Mouse (Mus musculus) CH12.LX (cell line): ENCODE results near the gene Zdhhc6. TPM values are rescaled to one million over a fixed set of nuclear protein-coding genes. Genes with fewer than 3 reads are reported as not detected.

Experiments used
- DNase-seq: peaks from one replicate; pipeline ENCODE4 v3.0.0-alpha.2; 2013; ENCODE audit errors: extremely low read depth
- H3K27ac ChIP-seq: 2 replicates; pipeline ENCODE4 v1.5.1; 2012; ENCODE audit warnings: low read depth, mild to moderate bottlenecking, control low read depth, moderate library complexity; ENCODE audit not compliant: insufficient read depth
- H3K27me3 ChIP-seq: replicated peaks from 2 replicates; pipeline ENCODE3; 2012; ENCODE audit warnings: inconsistent platforms
- H3K36me3 ChIP-seq, 2 experiments: replicated peaks in 1 of 2; 2 replicates each; pipeline versions ENCODE3 to v1.6.1; 2012; ENCODE audit warnings: inconsistent platforms in 1 of 2, low read length in 1 of 2, mild to moderate bottlenecking in 1 of 2, mixed read lengths in 1 of 2, moderate library complexity in 1 of 2; ENCODE audit not compliant: control insufficient read depth in 1 of 2, insufficient read depth in 1 of 2
- H3K4me1 ChIP-seq, 2 experiments: 2 replicates each; pipeline ENCODE4 v1.6.1; 2012; ENCODE audit warnings: inconsistent platforms in 1 of 2, moderate library complexity in 1 of 2; ENCODE audit not compliant: insufficient read depth in 2 of 2, control insufficient read depth in 1 of 2
- H3K4me2 ChIP-seq: 2 replicates; pipeline ENCODE4 v1.6.1; 2012; ENCODE audit warnings: low read depth, mild to moderate bottlenecking, control low read depth; ENCODE audit not compliant: poor library complexity, insufficient read depth, severe bottlenecking
- H3K4me3 ChIP-seq, 3 experiments: fragments of 150-350 bp in 1 of 3; sonication (generic) in 1 of 3; replicated peaks in 1 of 3; 2 replicates each; pipeline versions ENCODE3 to v1.5.1; 2011 to 2012; ENCODE audit warnings: low read depth in 2 of 3, low read length in 2 of 3, mild to moderate bottlenecking in 2 of 3, moderate library complexity in 2 of 3, control low read depth in 1 of 3, improper control_type of control experiment in 1 of 3, inconsistent platforms in 1 of 3, mixed read lengths in 1 of 3; ENCODE audit not compliant: poor library complexity in 1 of 3
- H3K79me2 ChIP-seq: replicated peaks from 2 replicates; pipeline ENCODE4 v1.6.1; 2012; ENCODE audit warnings: mild to moderate bottlenecking, moderate library complexity; ENCODE audit not compliant: control insufficient read depth, poor library complexity, insufficient read depth, severe bottlenecking; ENCODE audit errors: extremely low read depth
- H3K9ac ChIP-seq: 2 replicates; pipeline ENCODE4 v1.6.1; 2012; ENCODE audit warnings: low read depth, mild to moderate bottlenecking, control low read depth, moderate library complexity; ENCODE audit not compliant: insufficient read depth
- H3K9me3 ChIP-seq: replicated peaks from 2 replicates; pipeline ENCODE3; 2012; ENCODE audit warnings: low read length, inconsistent platforms, mixed read lengths
- CHD1 ChIP-seq: IDR thresholded peaks from 2 replicates; pipeline ENCODE4 v1.6.1; 2012; ENCODE audit warnings: low read depth, low read length, improper control_type of control experiment, inconsistent platforms
- CHD2 ChIP-seq: IDR thresholded peaks from 2 replicates; pipeline ENCODE4 v1.6.1; 2011; ENCODE audit warnings: low read length, improper control_type of control experiment
- CTCF ChIP-seq, 2 experiments: IDR thresholded peaks in 1 of 2; conservative IDR thresholded peaks in 1 of 2; 2 replicates each; pipeline ENCODE4 v1.5.1; 2011 to 2012; ENCODE audit warnings: low read depth in 2 of 2, low read length in 2 of 2, improper control_type of control experiment in 1 of 2, inconsistent platforms in 1 of 2, mild to moderate bottlenecking in 1 of 2, moderate library complexity in 1 of 2
- EP300 ChIP-seq: IDR thresholded peaks from 2 replicates; pipeline ENCODE4 v1.6.1; 2011; ENCODE audit warnings: low read length, improper control_type of control experiment
- JUN ChIP-seq: IDR thresholded peaks from 2 replicates; pipeline ENCODE4 v1.6.1; 2011; ENCODE audit warnings: low read depth, mild to moderate bottlenecking, low read length, improper control_type of control experiment, moderate library complexity; ENCODE audit not compliant: insufficient read depth
- MAFK ChIP-seq: IDR thresholded peaks from 2 replicates; pipeline ENCODE4 v1.6.1; 2011; ENCODE audit warnings: low read length, improper control_type of control experiment; ENCODE audit not compliant: insufficient replicate concordance
- MAX ChIP-seq: IDR thresholded peaks from 2 replicates; pipeline ENCODE4 v1.6.1; 2011; ENCODE audit warnings: low read length, improper control_type of control experiment
- MXI1 ChIP-seq: IDR thresholded peaks from 2 replicates; pipeline ENCODE4 v1.6.1; 2011; ENCODE audit warnings: mild to moderate bottlenecking, low read depth, low read length, improper control_type of control experiment
- MYC ChIP-seq: IDR thresholded peaks from 2 replicates; pipeline ENCODE4 v1.6.1; 2011; ENCODE audit warnings: low read depth, mild to moderate bottlenecking, improper control_type of control experiment, low read length
- NRF1 ChIP-seq: IDR thresholded peaks from 2 replicates; pipeline ENCODE4 v1.6.1; 2014; ENCODE audit warnings: low read depth, mild to moderate bottlenecking, inconsistent platforms, low read length, improper control_type of control experiment, moderate library complexity
- PAX5 ChIP-seq: IDR thresholded peaks from 2 replicates; pipeline ENCODE4 v1.6.1; 2012; ENCODE audit warnings: low read length, inconsistent platforms, mixed read lengths
- POLR2A ChIP-seq: IDR thresholded peaks from 2 replicates; pipeline ENCODE4 v1.6.1; 2011; ENCODE audit warnings: low read depth, mild to moderate bottlenecking, improper control_type of control experiment, low read length
- POLR2AphosphoS2 ChIP-seq: IDR thresholded peaks from 2 replicates; pipeline ENCODE4 v1.6.1; 2011; ENCODE audit warnings: low read depth, low read length, improper control_type of control experiment
- RAD21 ChIP-seq: IDR thresholded peaks from 2 replicates; pipeline ENCODE4 v1.6.1; 2011; ENCODE audit warnings: low read depth, mild to moderate bottlenecking, low read length, improper control_type of control experiment, moderate library complexity
- RCOR1 ChIP-seq: conservative IDR thresholded peaks from 2 replicates; pipeline ENCODE4 v1.6.1; 2012; ENCODE audit warnings: low read depth, mild to moderate bottlenecking, inconsistent platforms, low read length, improper control_type of control experiment
- SIN3A ChIP-seq: IDR thresholded peaks from 2 replicates; pipeline ENCODE4 v1.6.1; 2012; ENCODE audit warnings: low read length, improper control_type of control experiment, inconsistent platforms
- SMC3 ChIP-seq: IDR thresholded peaks from 2 replicates; pipeline ENCODE4 v1.6.1; 2011; ENCODE audit warnings: low read depth, low read length, improper control_type of control experiment
- TBP ChIP-seq: conservative IDR thresholded peaks from 2 replicates; pipeline ENCODE4 v1.6.1; 2011; ENCODE audit warnings: low read depth, low read length, improper control_type of control experiment
- UBTF ChIP-seq: IDR thresholded peaks from 2 replicates; pipeline ENCODE4 v1.6.1; 2012; ENCODE audit warnings: low read depth, mild to moderate bottlenecking, inconsistent platforms, low read length, improper control_type of control experiment, moderate library complexity
- ZKSCAN1 ChIP-seq: IDR thresholded peaks from 2 replicates; pipeline ENCODE4 v1.6.1; 2012; ENCODE audit warnings: low read depth, inconsistent platforms, low read length, improper control_type of control experiment, borderline replicate concordance
- dilution Hi-C: fragments of 300-500 bp; cut with MboI; formaldehyde crosslinking; loops from 2 replicates; pipeline ENCODE4 v1.14.3; 2020; ENCODE audit warnings: low sequenced_read_pairs; ENCODE audit not compliant: extremely low pct_unique_long_range_greater_than_20kb, extremely low pct_ligation_motif_present
- in situ Hi-C: fragments of 300-500 bp; cut with MboI; formaldehyde crosslinking; loops from 3 replicates; pipeline ENCODE4 v1.14.3; 2019; ENCODE audit warnings: low sequenced_read_pairs, low pct_ligation_motif_present, low pct_unique_long_range_greater_than_20kb, mixed read lengths
- polyA plus RNA-seq: library from polyadenylated mRNA; unstranded; fragments of >175 nt; gene quantifications from 2 replicates; pipeline ENCODE4 v1.2.1, GENCODE M21; 2012; ENCODE audit warnings: low read depth; ENCODE audit not compliant: insufficient read length
- total RNA-seq, 2 experiments: library from RNA; depleted of rRNA; stranded (reverse); fragments of 300-350 nt in 1 of 2; fragments of >200 nt in 1 of 2; gene quantifications; 2 replicates each; pipeline ENCODE4 v1.2.3; 2012 to 2014

Zdhhc6 gene
- total and polyA plus RNA-seq, 3 experiments: 101 to 143 (median 101) TPM

DNA sequence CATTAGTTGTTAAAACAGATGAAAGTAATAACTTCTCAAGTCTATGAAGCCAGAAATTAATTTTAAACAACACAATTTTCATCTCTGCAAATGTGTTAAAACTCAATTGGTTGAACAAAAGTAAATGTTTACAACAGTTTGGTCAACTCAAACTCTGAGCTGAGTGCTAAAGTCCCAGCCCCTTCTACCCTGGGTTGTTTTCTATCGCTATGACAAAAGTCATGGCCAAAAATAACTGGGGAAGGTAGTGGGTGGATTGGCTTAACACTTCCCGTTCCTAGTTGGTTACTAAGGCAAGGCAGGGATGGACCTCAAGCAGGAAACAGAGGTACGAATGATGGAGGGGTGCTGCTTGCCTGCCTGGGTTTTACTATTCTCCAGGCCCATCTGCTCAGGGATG is 39.1 kb downstream of the Zdhhc6 start:
- Histone ChIP-seq H3K36me3 (peaks cover 57 to 94% of the 10 kb centered on the region in 2 experiments), H3K27ac (no peak overlapping the region), H3K4me2 (no peak overlapping the region), H3K27me3 (no peaks in the 10 kb centered on the region), H3K79me2 (no peaks in the 10 kb centered on the region), H3K9me3 (no peaks in the 10 kb centered on the region), H3K4me1 (peaks cover 0 to 14% of the 10 kb centered on the region in 2 experiments; a peak in 2 of 4 replicates), H3K4me3 (no peak overlapping the region), H3K9ac (no peak overlapping the region)
- TF ChIP-seq JUN (no peak), MXI1 (no peak), EP300 (no peak), RAD21 (no peak), MAFK (no peak), MAX (no peak), RCOR1 (no peak), CHD1 (no peak), NRF1 (no peak), ZKSCAN1 (no peak), CTCF (conservative IDR thresholded peaks at IDR 0.05 in 1 of 2, IDR thresholded peaks at IDR 0.05 in 1 of 2; ENCODE audit: low read depth in 2 of 2, low read length in 2 of 2) (no peak), MYC (no peak), UBTF (no peak), SMC3 (no peak), PAX5 (no peak), POLR2A (no peak), POLR2AphosphoS2 (no peak), TBP (no peak), SIN3A (no peak), CHD2 (no peak)
- DNase-seq: no peak
- dilution Hi-C loops (no loop called here), in situ Hi-C loops (no loop called here)

DNA sequence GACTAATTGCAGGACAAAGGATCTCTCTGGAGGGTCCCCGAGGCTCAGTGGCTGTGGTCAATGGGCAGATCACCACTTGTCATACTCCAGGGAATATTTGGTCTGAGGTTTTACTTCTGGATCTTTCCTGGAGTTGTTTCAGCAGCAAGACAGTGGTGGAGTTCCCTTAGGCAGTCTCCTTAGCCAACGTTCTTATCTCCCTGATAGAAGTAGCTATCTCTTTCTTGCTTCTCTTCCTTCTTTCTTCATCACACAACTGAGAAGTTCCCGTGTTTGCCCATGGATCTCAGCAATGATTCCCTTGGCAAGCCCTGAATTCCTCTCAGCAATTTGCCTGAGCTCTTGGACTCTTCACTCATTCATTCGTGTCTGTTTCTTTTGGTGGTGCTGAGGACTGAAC is 39.7 kb downstream of the Zdhhc6 start:
- Histone ChIP-seq H3K4me2 (no peak overlapping the region), H3K27me3 (no peaks in the 10 kb centered on the region), H3K4me1 (peaks cover 0 to 19% of the 10 kb centered on the region in 2 experiments; a peak in 2 of 4 replicates), H3K36me3 (peaks cover 56 to 92% of the 10 kb centered on the region in 2 experiments), H3K9ac (no peak overlapping the region), H3K27ac (no peak overlapping the region), H3K9me3 (no peaks in the 10 kb centered on the region), H3K79me2 (no peaks in the 10 kb centered on the region), H3K4me3 (no peak overlapping the region)
- TF ChIP-seq CHD1: no peak
- dilution Hi-C loops: no loop called here
- no peak for DNase-seq
- in situ Hi-C loops: no loop called here
